Mouse (Mus musculus): ENCODE data around the gene Nos2. TPM values are rescaled to one million over a fixed set of nuclear protein-coding genes. Genes with fewer than 3 reads are reported as not detected.

The Nos2 gene
- total and polyA plus RNA-seq, 2 experiments = under 0.01 to 0.02 TPM

GRCm38 (mm10) chr11:78943083-78943482 is 22.5 kb downstream of the Nos2 start:
- H3K4me3 ChIP-seq (ENCODE audit: insufficient read depth, low read depth, low read length) = no peak overlapping the region
- no peaks in the 10 kb centered on the region for H3K79me2 ChIP-seq (ENCODE audit: control insufficient read depth, insufficient read depth, low read length)
- TF ChIP-seq POLR2A (IDR thresholded peaks at IDR 0.05; ENCODE audit: extremely low read depth, insufficient read depth, low read length) = no peak
- TF ChIP-seq CTCF (IDR thresholded peaks at IDR 0.05; ENCODE audit: low read depth, low read length) = no peak
- no peak overlapping the region for H3K9ac ChIP-seq (ENCODE audit: low read depth, low read length)
- no peaks in the 10 kb centered on the region for H3K27me3 ChIP-seq (ENCODE audit: control insufficient read depth, insufficient read depth, low read length)
- no peaks in the 10 kb centered on the region for H3K36me3 ChIP-seq (ENCODE audit: control insufficient read depth, insufficient read depth, low read length)
- 100% methylated on average over 1 of the region's 1 CpGs for WGBS
- no peak overlapping the region for H3K27ac ChIP-seq (replicated peaks; ENCODE audit: insufficient read depth, low read depth, low read length)
- no peaks in the 10 kb centered on the region for H3K4me1 ChIP-seq (ENCODE audit: control insufficient read depth, insufficient read depth, low read length)
- DNase-seq (ENCODE audit: extremely low read depth, low read depth, low spot score) = no peak

GRCm38 (mm10) chr11:78950365-78950764 is 29.8 kb downstream of the Nos2 start:
- Histone ChIP-seq H3K4me1 (ENCODE audit: control insufficient read depth, insufficient read depth, low read length) (no peaks in the 10 kb centered on the region), H3K36me3 (ENCODE audit: control insufficient read depth, insufficient read depth, low read length) (no peaks in the 10 kb centered on the region), H3K27me3 (ENCODE audit: control insufficient read depth, insufficient read depth, low read length) (no peaks in the 10 kb centered on the region; the same call in 1 of the 2 replicates), H3K4me3 (ENCODE audit: insufficient read depth, low read depth, low read length) (no peak overlapping the region), H3K79me2 (ENCODE audit: control insufficient read depth, insufficient read depth, low read length) (no peaks in the 10 kb centered on the region), H3K9ac (ENCODE audit: low read depth, low read length) (no peak overlapping the region), H3K27ac (replicated peaks; ENCODE audit: insufficient read depth, low read depth, low read length) (no peak overlapping the region)
- WGBS = 45% methylated on average over 8 of the region's 8 CpGs
- TF ChIP-seq CTCF (IDR thresholded peaks at IDR 0.05; ENCODE audit: low read depth, low read length) = no peak
- TF ChIP-seq POLR2A (IDR thresholded peaks at IDR 0.05; ENCODE audit: extremely low read depth, insufficient read depth, low read length) = no peak
- no peak for DNase-seq (ENCODE audit: extremely low read depth, low read depth, low spot score)

- no peaks in the 10 kb centered on the region; the same call in 1 of the 2 replicates for H3K27me3 ChIP-seq (ENCODE audit: control insufficient read depth, insufficient read depth, low read length)
- no peak for DNase-seq (ENCODE audit: extremely low read depth, low read depth, low spot score)
Observed at GRCm38 (mm10) chr11:78952467-78952866, 31.9 kb downstream of the Nos2 start.

GRCm38 (mm10) chr11:78956260-78956659 is 35.7 kb downstream of the Nos2 start:
- Histone ChIP-seq H3K27ac (replicated peaks; ENCODE audit: insufficient read depth, low read depth, low read length) (no peak overlapping the region), H3K4me1 (ENCODE audit: control insufficient read depth, insufficient read depth, low read length) (no peaks in the 10 kb centered on the region), H3K36me3 (ENCODE audit: control insufficient read depth, insufficient read depth, low read length) (no peaks in the 10 kb centered on the region), H3K79me2 (ENCODE audit: control insufficient read depth, insufficient read depth, low read length) (no peaks in the 10 kb centered on the region), H3K9ac (ENCODE audit: low read depth, low read length) (no peak overlapping the region), H3K4me3 (ENCODE audit: insufficient read depth, low read depth, low read length) (no peak overlapping the region), H3K27me3 (ENCODE audit: control insufficient read depth, insufficient read depth, low read length) (no peaks in the 10 kb centered on the region; the same call in 1 of the 2 replicates)
- TF ChIP-seq CTCF (IDR thresholded peaks at IDR 0.05; ENCODE audit: low read depth, low read length) (peak; percentile 83), POLR2A (IDR thresholded peaks at IDR 0.05; ENCODE audit: extremely low read depth, insufficient read depth, low read length) (no peak)
- peak; percentile 54 for DNase-seq (ENCODE audit: extremely low read depth, low read depth, low spot score)
- 4% methylated on average over 7 of the region's 7 CpGs for WGBS

More at GRCm38 (mm10) chr11:78952467-78952866, 31.9 kb downstream of the Nos2 start:
- no peaks in the 10 kb centered on the region for H3K79me2 ChIP-seq (ENCODE audit: control insufficient read depth, insufficient read depth, low read length)
- H3K9ac ChIP-seq (ENCODE audit: low read depth, low read length) = no peak overlapping the region
- H3K4me3 ChIP-seq (ENCODE audit: insufficient read depth, low read depth, low read length) = no peak overlapping the region
- TF ChIP-seq CTCF (IDR thresholded peaks at IDR 0.05; ENCODE audit: low read depth, low read length) (no peak), POLR2A (IDR thresholded peaks at IDR 0.05; ENCODE audit: extremely low read depth, insufficient read depth, low read length) (no peak)
- no peak overlapping the region for H3K27ac ChIP-seq (replicated peaks; ENCODE audit: insufficient read depth, low read depth, low read length)
- no peaks in the 10 kb centered on the region for H3K4me1 ChIP-seq (ENCODE audit: control insufficient read depth, insufficient read depth, low read length)
- WGBS = 9% methylated on average over 17 of the region's 17 CpGs
- no peaks in the 10 kb centered on the region for H3K36me3 ChIP-seq (ENCODE audit: control insufficient read depth, insufficient read depth, low read length)

GRCm38 (mm10) chr11:78959367-78959766 is 38.8 kb downstream of the Nos2 start:
- Histone ChIP-seq H3K4me1 (ENCODE audit: control insufficient read depth, insufficient read depth, low read length) (no peaks in the 10 kb centered on the region), H3K27me3 (ENCODE audit: control insufficient read depth, insufficient read depth, low read length) (no peaks in the 10 kb centered on the region), H3K4me3 (ENCODE audit: insufficient read depth, low read depth, low read length) (no peak overlapping the region), H3K79me2 (ENCODE audit: control insufficient read depth, insufficient read depth, low read length) (no peaks in the 10 kb centered on the region), H3K9ac (ENCODE audit: low read depth, low read length) (no peak overlapping the region), H3K27ac (replicated peaks; ENCODE audit: insufficient read depth, low read depth, low read length) (no peak overlapping the region), H3K36me3 (ENCODE audit: control insufficient read depth, insufficient read depth, low read length) (peaks cover 11% of the 10 kb centered on the region; the same call in 1 of the 2 replicates)
- 62% methylated on average over 8 of the region's 8 CpGs for WGBS
- TF ChIP-seq CTCF (IDR thresholded peaks at IDR 0.05; ENCODE audit: low read depth, low read length) (no peak), POLR2A (IDR thresholded peaks at IDR 0.05; ENCODE audit: extremely low read depth, insufficient read depth, low read length) (no peak)
- no peak for DNase-seq (ENCODE audit: extremely low read depth, low read depth, low spot score)

GRCm38 (mm10) chr11:78959841-78960520 is 39.4 kb downstream of the Nos2 start:
- Histone ChIP-seq H3K4me1 (ENCODE audit: control insufficient read depth, insufficient read depth, low read length) (no peaks in the 10 kb centered on the region), H3K36me3 (ENCODE audit: control insufficient read depth, insufficient read depth, low read length) (peaks cover 17% of the 10 kb centered on the region; the same call in 1 of the 2 replicates), H3K4me3 (ENCODE audit: insufficient read depth, low read depth, low read length) (no peak overlapping the region), H3K27me3 (ENCODE audit: control insufficient read depth, insufficient read depth, low read length) (no peaks in the 10 kb centered on the region), H3K9ac (ENCODE audit: low read depth, low read length) (no peak overlapping the region), H3K79me2 (ENCODE audit: control insufficient read depth, insufficient read depth, low read length) (no peaks in the 10 kb centered on the region), H3K27ac (replicated peaks; ENCODE audit: insufficient read depth, low read depth, low read length) (no peak overlapping the region)
- WGBS = 70% methylated on average over 5 of the region's 5 CpGs
- TF ChIP-seq POLR2A (IDR thresholded peaks at IDR 0.05; ENCODE audit: extremely low read depth, insufficient read depth, low read length) = no peak
- TF ChIP-seq CTCF (IDR thresholded peaks at IDR 0.05; ENCODE audit: low read depth, low read length) = peak; percentile 64
- DNase-seq (ENCODE audit: extremely low read depth, low read depth, low spot score) = no peak

Measured in liver, adult 2 months (tissue).